Mouse (Mus musculus): ENCODE data around the gene Slc5a12.

The Slc5a12 gene

GRCm38 (mm10) chr2:110596932-110597331 lies at the start of gene Slc5a12:
Slc5a12 (plus strand) TSS chr2:110597298.
- no peak for DNase-seq (ENCODE audit: low spot score)

GRCm38 (mm10) chr2:110556098-110556497 lies 41.0 kb upstream of the Slc5a12 start:
- DNase-seq (ENCODE audit: low spot score), result no peak

GRCm38 (mm10) chr2:110562621-110563020 lies 34.5 kb upstream of the Slc5a12 start:
- DNase-seq (ENCODE audit: low spot score), result no peak

GRCm38 (mm10) chr2:110564673-110565627 lies 32.1 kb upstream of the Slc5a12 start:
- no peak for DNase-seq (ENCODE audit: low spot score)

GRCm38 (mm10) chr2:110586692-110587091 lies 10.4 kb upstream of the Slc5a12 start:
- no peak for DNase-seq (ENCODE audit: low spot score)

- DNase-seq (ENCODE audit: low spot score), result no peak
These were observed 7.1 kb upstream of the Slc5a12 start for GRCm38 (mm10) chr2:110590007-110590406.

GRCm38 (mm10) chr2:110592276-110592675 lies 4.8 kb upstream of the Slc5a12 start:
- no peak for DNase-seq (ENCODE audit: low spot score)

GRCm38 (mm10) chr2:110644358-110644757 lies 47.3 kb downstream of the Slc5a12 start:
- no peak for DNase-seq (ENCODE audit: low spot score)

- DNase-seq (ENCODE audit: low spot score), result no peak
These were observed 47.7 kb downstream of the Slc5a12 start for GRCm38 (mm10) chr2:110644846-110645245.

GRCm38 (mm10) chr2:110663329-110663728 lies 66.2 kb downstream of the Slc5a12 start:
- DNase-seq (ENCODE audit: low spot score), result no peak

- DNase-seq (ENCODE audit: low spot score), result no peak
These were observed 74.0 kb downstream of the Slc5a12 start for GRCm38 (mm10) chr2:110671071-110671624.

Measured in T-cell, adult 2 months (primary cell).